ENCODE assay signal across 24 mouse cellular contexts in genomic region chr10:79552531-79552930, GRCm38 (mm10). TPM values are rescaled to one million over a fixed set of nuclear protein-coding genes. Genes with fewer than 3 reads are reported as not detected.
DNase-seq lines count a peak whose midpoint lies in the region; ATAC-seq lines count a peak whose summit lies in the region.
"Had no signal": no experiment of that assay in that cellular context is flagged by ENCODE, and none has a peak within 500 bp of the region (broad histone marks: within the 10 kb centered on the region; RNA-seq: fewer than 3 reads in every experiment).

No protein-coding gene starts in this region.

- H3K36me3 ChIP-seq in forebrain, embryonic 11.5 days (ENCODE audit: control insufficient read depth, insufficient read depth, low read length), result peaks cover 14% of the 10 kb centered on the region
- peaks cover 33% of the 10 kb centered on the region for H3K36me3 ChIP-seq in forebrain, embryonic 13.5 days (ENCODE audit: poor library complexity, severe bottlenecking)
- peaks cover 30% of the 10 kb centered on the region for H3K36me3 ChIP-seq in lung, embryonic 15.5 days

- DNase-seq in forebrain, embryonic 11.5 days (ENCODE audit: low spot score), result peak; percentile 43
- DNase-seq in lung, postnatal 25 days (ENCODE audit: low spot score), result no peak
- DNase-seq in urinary bladder, postnatal 10 days (ENCODE audit: low spot score), result peak; percentile 6
- no peak for DNase-seq in urinary bladder, postnatal 36 days (ENCODE audit: low spot score in 2 of 2)
- no peak for DNase-seq in layer of hippocampus, adult 11-12 months (ENCODE audit: low spot score)
- DNase-seq: adrenal gland, postnatal 10 days; embryo, embryonic 11 days; gastrocnemius, postnatal 36 days; kidney, adult 11 months; liver, embryonic 13.5 days; lung, embryonic 14.5 days; thymus, adult 18-20 months had no signal

- no peaks in the 10 kb centered on the region for H3K27me3 ChIP-seq in forebrain, embryonic 11.5 days (ENCODE audit: control insufficient read depth, insufficient read depth, low read length)
- H3K27me3 ChIP-seq in forebrain, embryonic 13.5 days, result no peaks in the 10 kb centered on the region
- no peaks in the 10 kb centered on the region for H3K27me3 ChIP-seq in lung, embryonic 15.5 days
- H3K27me3 ChIP-seq: kidney, embryonic 15.5 days; liver, embryonic 13.5 days had no signal

- H3K9ac ChIP-seq in forebrain, embryonic 11.5 days (ENCODE audit: low read length), result no peak overlapping the region
- H3K9ac ChIP-seq in forebrain, embryonic 13.5 days, result no peak overlapping the region
- H3K9ac ChIP-seq in lung, embryonic 15.5 days, result no peak overlapping the region
- H3K9ac ChIP-seq: kidney, embryonic 15.5 days; liver, embryonic 13.5 days; lung, embryonic 14.5 days had no signal

- 94% methylated on average over 8 of the region's 8 CpGs for WGBS in forebrain, embryonic 11.5 days
- 90% methylated on average over 8 of the region's 8 CpGs for WGBS in forebrain, embryonic 13.5 days
- WGBS in lung, embryonic 15.5 days, result 76% methylated on average over 8 of the region's 8 CpGs

- H3K4me3 ChIP-seq in forebrain, embryonic 11.5 days (ENCODE audit: low read depth, low read length), result no peak overlapping the region
- H3K4me3 ChIP-seq in forebrain, embryonic 13.5 days, result no peak overlapping the region
- peak overlapping the region; percentile 98; the same call in 1 of the 2 replicates for H3K4me3 ChIP-seq in lung, embryonic 15.5 days
- H3K4me3 ChIP-seq: left cerebral cortex, adult 2 months had no signal

- no peak for ATAC-seq in forebrain, embryonic 11.5 days (replicated peaks; ENCODE audit: low FRiP score)
- no peak for ATAC-seq in forebrain, embryonic 13.5 days
- ATAC-seq in lung, embryonic 15.5 days (ENCODE audit: borderline replicate concordance, extremely low read depth, low FRiP score, low TSS enrichment), result no peak
- no peak for ATAC-seq in inflammation-experienced regulatory T-cells, adult 6 months
- ATAC-seq: hindbrain, postnatal 0 days had no signal

- H3K4me2 ChIP-seq in forebrain, embryonic 11.5 days (ENCODE audit: low read depth, low read length, severe bottlenecking), result no peak overlapping the region
- no peak overlapping the region for H3K4me2 ChIP-seq in forebrain, embryonic 13.5 days
- 0 out of 2 replicates have a peak overlapping the region, but pooled peaks have one; percentile 91 for H3K4me2 ChIP-seq in lung, embryonic 15.5 days

- H3K4me1 ChIP-seq in forebrain, embryonic 11.5 days (replicated peaks; ENCODE audit: control insufficient read depth, insufficient read depth, low read length), result peaks cover 2% of the 10 kb centered on the region; the same call in 1 of the 2 replicates
- peaks cover 26% of the 10 kb centered on the region for H3K4me1 ChIP-seq in forebrain, embryonic 13.5 days
- H3K4me1 ChIP-seq in lung, embryonic 15.5 days, result peaks cover 26% of the 10 kb centered on the region

- no peak overlapping the region for H3K27ac ChIP-seq in forebrain, embryonic 11.5 days (ENCODE audit: low read depth, low read length)
- no peak overlapping the region for H3K27ac ChIP-seq in forebrain, embryonic 13.5 days
- no peak overlapping the region for H3K27ac ChIP-seq in lung, embryonic 15.5 days
- H3K27ac ChIP-seq: forebrain, embryonic 10.5 days; hindbrain, postnatal 0 days; kidney, embryonic 15.5 days; left cerebral cortex, adult 2 months; liver, embryonic 13.5 days; midbrain, embryonic 10.5 days had no signal

- no peaks in the 10 kb centered on the region for H3K9me3 ChIP-seq in forebrain, embryonic 11.5 days (ENCODE audit: control insufficient read depth, low read length)
- H3K9me3 ChIP-seq in forebrain, embryonic 13.5 days (replicated peaks), result no peaks in the 10 kb centered on the region
- no peaks in the 10 kb centered on the region for H3K9me3 ChIP-seq in lung, embryonic 15.5 days
- H3K9me3 ChIP-seq: forebrain, embryonic 10.5 days; kidney, embryonic 15.5 days; liver, embryonic 13.5 days; midbrain, embryonic 10.5 days had no signal

RNA-seq across cellular contexts. Expression of gene Mier2, which starts 2.5 kb away (rescaled TPM):
- 64.4 and 67.7 TPM in 2 replicates for polyA plus RNA-seq in forebrain, embryonic 11.5 days (2014; fragmentation: Nextera tagmentation; extraction: Ambion mirVana)
- 53.9 and 60.2 TPM in 2 replicates for polyA plus RNA-seq in forebrain, embryonic 13.5 days (2015; fragmentation: Nextera tagmentation; extraction: Ambion mirVana)
- polyA plus RNA-seq in lung, embryonic 15.5 days (2015; fragmentation: Nextera tagmentation; extraction: Ambion mirVana), result 45.9 and 47.9 TPM in 2 replicates
- 10 to 100 TPM; 11.6 to 15.0 (median 13.1) TPM for polyA plus RNA-seq in inflammation-experienced regulatory T-cells, adult 6 months (2017; shearing (Covaris generic))

RNA-seq across cellular contexts. Expression of gene Plpp2, which starts 18.9 kb away (rescaled TPM):
- polyA plus RNA-seq in forebrain, embryonic 11.5 days (2014; fragmentation: Nextera tagmentation; extraction: Ambion mirVana), result 14.2 and 15.6 TPM in 2 replicates
- polyA plus RNA-seq in forebrain, embryonic 13.5 days (2015; fragmentation: Nextera tagmentation; extraction: Ambion mirVana), result 7.0 and 7.9 TPM in 2 replicates
- polyA plus RNA-seq in lung, embryonic 15.5 days (2015; fragmentation: Nextera tagmentation; extraction: Ambion mirVana), result 33.2 and 34.1 TPM in 2 replicates
- 1 to 10 TPM; 2.4 to 5.8 (median 2.9) TPM for polyA plus RNA-seq in inflammation-experienced regulatory T-cells, adult 6 months (2017; shearing (Covaris generic))

RNA-seq across cellular contexts. Expression of gene Theg, which starts 34.6 kb away (rescaled TPM):
- not detected in 2 replicates for polyA plus RNA-seq in forebrain, embryonic 11.5 days (2014; fragmentation: Nextera tagmentation; extraction: Ambion mirVana)
- polyA plus RNA-seq in forebrain, embryonic 13.5 days (2015; fragmentation: Nextera tagmentation; extraction: Ambion mirVana), result not detected in 2 replicates
- polyA plus RNA-seq in lung, embryonic 15.5 days (2015; fragmentation: Nextera tagmentation; extraction: Ambion mirVana), result not detected in 2 replicates
- polyA plus RNA-seq in inflammation-experienced regulatory T-cells, adult 6 months (2017; shearing (Covaris generic)), result not detected
- polyA plus RNA-seq: cerebellum, adult 2 months; forebrain, embryonic 10.5 days; heart, postnatal 0 days; hindbrain, postnatal 0 days; kidney, embryonic 15.5 days; large intestine, adult 2 months; liver, embryonic 13.5 days; lung, embryonic 14.5 days; midbrain, embryonic 10.5 days; neural tube, embryonic 11.5 days had no signal

Comparison
In these comparisons a context has a peak if more than half of its experiments do, and no peak if none do; other contexts are left out.
1. DNase-seq: peak in forebrain, embryonic 11.5 days (single experiment) and urinary bladder, postnatal 10 days (single experiment); none in lung, postnatal 25 days (single experiment), urinary bladder, postnatal 36 days (0 of 2) and layer of hippocampus, adult 11-12 months (single experiment).